Mouse (Mus musculus) 416B (cell line): ENCODE measurements around the gene Rrp8.
"Not testable (repeated sequence)": the region's sequence is repeated elsewhere in the genome, so short reads cannot be mapped to it uniquely, and the experiment has no call there.

Source experiments
- DNase-seq: peaks from one replicate; pipeline ENCODE4 v3.0.0; 2011; ENCODE audit warnings: low read depth

Gene Rrp8

DNA sequence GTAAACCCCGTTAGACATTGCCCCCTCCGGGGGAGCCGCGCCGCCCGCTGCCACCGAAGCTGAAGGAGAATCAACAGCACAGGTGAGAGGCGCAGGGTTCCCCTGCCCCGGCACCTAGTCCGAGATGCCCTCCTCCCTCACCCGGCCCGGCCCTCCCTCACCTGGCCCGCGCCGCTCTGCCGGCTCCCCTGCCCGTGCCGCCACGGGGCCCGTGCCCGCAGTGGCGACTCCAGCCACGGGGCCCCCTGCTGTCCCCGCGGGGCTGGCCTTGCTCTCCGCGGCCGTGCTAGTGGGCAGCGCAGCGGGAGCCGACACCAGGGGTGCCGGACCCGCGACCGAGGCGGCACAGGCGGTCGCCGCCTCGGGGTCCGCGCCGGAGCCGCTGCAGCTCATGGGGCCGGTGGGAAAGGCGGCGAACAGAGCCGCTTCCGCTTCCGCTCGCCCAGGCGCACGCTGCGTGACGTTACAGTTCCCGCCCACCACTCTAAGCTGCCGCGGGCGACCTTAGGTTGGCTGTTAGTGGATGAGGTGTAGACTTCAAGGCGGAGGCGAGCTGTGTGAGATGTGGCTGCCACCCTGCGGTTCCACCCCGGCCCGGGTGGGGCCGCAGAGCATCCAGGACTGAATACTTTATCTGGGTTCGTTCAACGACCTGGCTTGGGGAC is 6.9 kb upstream of the Rrp8 start, which contains the start of gene Taf10:
TSS of gene Taf10 (minus strand) at position 436 of the 665 bp plus-strand sequence.
- DNase-seq, result peak; percentile 94

- DNase-seq, result not testable (repeated sequence)
Observed at GRCm38 (mm10) chr7:105743246-105743925, 6.2 kb upstream of the Rrp8 start.

DNA sequence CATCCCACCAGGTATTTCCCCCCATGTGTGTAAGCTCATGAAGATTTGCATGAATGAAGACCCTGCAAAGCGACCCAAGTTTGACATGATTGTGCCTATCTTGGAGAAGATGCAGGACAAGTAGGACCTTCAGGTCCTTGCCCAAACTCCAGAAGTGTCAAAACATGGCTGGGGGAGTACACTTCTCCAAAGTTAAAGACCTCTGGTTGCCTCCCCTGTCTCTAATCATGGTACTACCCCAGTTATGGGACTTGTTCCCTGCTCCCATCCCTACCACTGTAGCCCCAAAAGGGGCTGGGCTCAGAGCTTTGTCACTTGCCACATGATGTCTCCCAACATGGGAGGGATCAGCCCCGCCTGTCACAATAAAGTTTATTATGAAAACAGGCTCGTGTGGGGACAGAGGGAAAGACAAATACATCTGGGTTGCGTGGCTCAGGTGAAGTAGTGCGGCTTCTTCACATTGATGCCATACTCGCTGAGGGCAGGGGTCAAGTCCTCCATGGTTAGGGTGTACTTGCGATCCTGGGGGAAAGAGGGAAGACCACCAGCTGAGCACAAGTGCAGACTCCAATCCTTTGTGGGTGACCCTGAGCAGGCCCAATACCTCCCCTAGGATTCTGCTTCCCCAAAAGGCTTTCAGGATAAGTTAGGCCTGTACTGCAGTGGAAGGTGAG is 5.5 kb upstream of the Rrp8 start:
- DNase-seq, result not testable (repeated sequence)

- DNase-seq, result no peak
Observed at GRCm38 (mm10) chr7:105741978-105742377, 4.8 kb upstream of the Rrp8 start.

- no peak for DNase-seq
Observed at GRCm38 (mm10) chr7:105740851-105741250, 3.7 kb upstream of the Rrp8 start.

DNA sequence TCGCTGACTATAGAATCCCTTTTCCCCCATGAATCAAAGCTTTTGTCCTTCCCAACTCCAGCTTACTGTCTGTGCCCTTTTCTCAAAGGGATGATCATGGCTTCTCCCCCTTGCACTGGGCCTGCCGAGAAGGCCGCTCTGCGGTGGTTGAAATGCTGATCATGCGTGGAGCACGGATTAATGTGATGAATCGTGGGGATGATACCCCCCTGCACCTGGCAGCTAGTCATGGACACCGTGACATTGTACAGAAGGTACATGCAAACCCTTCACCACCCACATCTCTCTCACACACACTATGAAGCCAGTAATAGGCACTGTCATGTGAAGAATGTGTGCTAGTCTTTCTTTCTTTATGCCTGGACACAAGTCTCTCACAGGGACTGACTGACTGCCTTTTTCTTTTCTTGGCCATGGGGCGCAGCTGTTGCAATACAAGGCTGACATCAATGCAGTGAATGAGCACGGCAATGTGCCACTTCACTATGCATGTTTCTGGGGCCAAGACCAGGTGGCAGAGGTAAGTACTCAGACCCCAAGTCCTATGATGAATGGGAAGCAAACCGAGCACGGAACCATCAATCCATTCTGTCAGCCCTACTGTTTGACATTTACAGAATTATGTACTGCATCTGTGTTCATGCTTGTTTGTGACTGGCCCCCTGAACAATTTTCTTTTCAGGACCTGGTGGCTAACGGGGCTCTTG is 3.1 kb upstream of the Rrp8 start:
- DNase-seq, result no peak

DNA sequence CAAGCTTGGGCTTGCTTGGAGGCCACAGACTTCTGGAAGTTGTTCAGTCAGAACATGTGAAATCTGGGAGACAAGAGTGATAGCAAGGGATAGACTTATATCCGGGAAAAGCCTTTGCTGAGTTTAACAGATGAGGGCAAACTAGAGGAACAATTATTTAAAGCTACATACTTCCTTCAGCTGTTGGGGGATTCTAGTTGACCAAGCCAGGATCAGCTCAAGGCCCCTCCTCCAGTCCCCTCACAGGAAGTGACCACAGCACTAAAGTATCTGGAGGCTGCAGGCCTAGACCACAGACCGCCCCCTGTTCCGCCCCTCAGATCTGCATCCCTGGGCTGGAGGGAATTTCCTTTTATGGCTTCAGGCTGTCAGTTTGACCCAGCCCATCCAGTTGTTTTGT is 1.8 kb upstream of the Rrp8 start:
- DNase-seq, result peak; percentile 91

DNA sequence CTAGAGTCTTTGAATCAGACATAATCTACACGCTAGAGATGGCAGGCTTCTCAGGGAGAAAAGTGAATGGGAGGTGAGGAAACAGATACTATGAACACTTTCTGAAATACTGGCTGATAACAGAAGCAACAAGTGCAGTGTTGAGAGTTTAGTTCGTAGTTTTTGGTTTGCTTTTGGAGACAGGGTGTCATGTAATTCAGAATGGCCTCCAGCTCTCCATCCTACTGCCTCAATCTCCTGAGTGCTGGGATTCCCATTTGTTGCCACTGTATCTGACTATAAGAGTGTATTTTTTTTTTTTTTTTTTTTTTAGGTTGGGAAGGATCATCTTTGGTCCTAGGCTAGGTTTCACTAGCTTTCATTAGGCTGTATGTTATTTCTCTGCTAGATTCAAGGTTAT is 1.1 kb upstream of the Rrp8 start:
- DNase-seq, result no peak

- DNase-seq, result peak; percentile 36
Observed at GRCm38 (mm10) chr7:105737648-105738047, 463 bp upstream of the Rrp8 start.

- DNase-seq, result peak; percentile 93
Observed at GRCm38 (mm10) chr7:105736264-105736901, 802 bp downstream of the Rrp8 start, which contains the start of gene Ilk. TSS of gene Ilk (plus strand) at chr7:105736592.

- DNase-seq, result not testable (repeated sequence)
Observed at GRCm38 (mm10) chr7:105735464-105735863, 1.7 kb downstream of the Rrp8 start.

- DNase-seq, result no peak
Observed at GRCm38 (mm10) chr7:105734826-105735225, 2.4 kb downstream of the Rrp8 start.

DNA sequence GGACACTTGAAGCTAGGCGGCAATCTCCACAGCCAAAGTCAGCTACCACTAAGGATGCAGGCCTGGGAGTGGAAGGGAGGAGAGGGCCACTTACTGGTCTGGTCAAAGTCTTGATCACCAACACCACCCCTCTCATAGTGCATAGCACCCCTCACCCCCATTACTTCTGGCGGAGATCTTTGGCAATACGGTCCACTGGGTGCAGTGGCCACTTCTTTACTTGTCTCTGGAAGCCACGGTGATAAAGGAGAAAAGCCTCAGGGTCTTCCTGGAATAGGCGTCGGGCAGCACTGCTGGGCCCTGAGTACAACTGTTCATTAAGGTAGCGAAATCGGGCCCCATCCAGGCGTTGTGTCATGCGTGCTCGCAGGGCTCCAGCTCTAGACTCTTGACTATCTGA is 3.3 kb downstream of the Rrp8 start:
- no peak for DNase-seq

DNA sequence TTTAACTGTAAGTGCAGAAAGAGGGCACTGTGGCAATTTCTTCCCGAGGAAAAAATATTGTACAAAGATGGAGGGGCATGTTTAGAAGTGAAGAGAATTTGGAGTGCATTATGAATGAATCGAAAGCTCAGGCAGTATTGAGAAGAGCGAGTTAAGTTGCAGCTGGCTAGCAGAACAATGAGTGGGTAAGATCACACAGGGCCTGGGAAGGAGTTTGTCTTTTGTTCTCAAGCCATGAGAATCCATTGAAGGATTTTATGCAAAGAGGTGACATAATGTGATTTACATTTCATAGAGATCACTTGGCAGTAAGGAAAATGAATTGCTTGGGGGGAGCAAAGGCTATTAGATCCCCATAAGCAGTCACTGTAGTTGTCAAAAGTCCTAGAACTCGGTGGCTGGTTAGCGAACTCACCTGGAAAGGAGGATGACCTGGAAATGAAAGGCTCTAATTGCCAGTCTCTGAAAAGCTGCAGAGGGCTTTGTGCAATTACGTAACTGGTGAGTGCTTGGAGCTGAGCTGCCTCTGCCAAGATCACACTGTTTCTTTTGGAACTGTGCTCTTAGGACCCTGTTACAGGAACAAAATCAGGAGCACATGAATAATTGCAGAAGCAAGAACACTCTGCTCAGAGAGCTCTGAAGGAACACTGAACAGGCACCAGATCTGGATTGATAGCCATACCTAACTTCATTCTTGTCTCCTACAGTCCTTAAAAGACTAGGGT is 8.3 kb downstream of the Rrp8 start:
- no peak for DNase-seq

DNA sequence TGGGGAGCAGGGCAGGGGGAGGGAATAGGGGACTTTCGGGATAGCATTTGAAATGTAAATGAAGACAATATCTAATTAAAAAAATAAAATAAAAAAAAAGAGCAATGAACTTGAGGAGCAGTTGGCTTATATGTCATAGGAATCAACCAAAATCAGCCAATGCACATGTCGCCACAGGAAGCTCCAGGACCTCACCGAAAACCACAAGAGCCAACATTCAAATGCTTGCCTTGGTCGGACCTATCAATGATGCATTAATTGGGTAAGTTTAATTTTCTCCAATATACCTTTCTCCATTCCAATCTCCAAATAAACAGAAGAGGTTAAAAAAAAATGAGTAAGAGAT is 10.2 kb downstream of the Rrp8 start:
- DNase-seq, result peak; percentile 60

- peak; percentile 81 for DNase-seq
Observed at GRCm38 (mm10) chr7:105726144-105726979, 10.8 kb downstream of the Rrp8 start.

- no peak for DNase-seq
Observed at GRCm38 (mm10) chr7:105721916-105722315, 15.3 kb downstream of the Rrp8 start.

- no peak for DNase-seq
Observed at GRCm38 (mm10) chr7:105715366-105715765, 21.8 kb downstream of the Rrp8 start.

DNA sequence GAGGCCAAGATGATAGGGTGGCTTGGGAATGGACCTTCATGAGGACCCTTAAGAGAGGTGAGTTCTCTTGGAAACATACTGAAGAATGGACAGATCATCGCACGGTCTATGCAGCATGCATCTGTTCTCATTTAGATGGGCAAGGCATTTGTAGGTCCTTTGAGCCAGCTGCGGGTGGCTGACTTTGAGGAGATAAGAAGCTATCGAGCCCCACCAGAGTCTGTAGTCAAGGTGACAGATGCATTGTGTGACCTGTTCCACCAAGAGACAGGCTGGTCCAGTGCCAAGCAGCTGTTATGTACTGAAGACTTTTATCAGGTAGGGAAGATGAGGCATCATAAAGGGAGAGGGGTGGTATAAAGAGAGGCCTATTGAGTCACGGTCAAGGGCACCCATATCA is 28.5 kb downstream of the Rrp8 start:
- DNase-seq, result no peak

GRCm38 (mm10) chr7:105703816-105704215 is 33.4 kb downstream of the Rrp8 start:
- no peak for DNase-seq
